Mouse (Mus musculus) urinary bladder, postnatal 10 days (tissue): ENCODE measurements around the gene Cybb.
"Not testable (repeated sequence)": the region's sequence is repeated elsewhere in the genome, so short reads cannot be mapped to it uniquely, and the experiment has no call there.

Experiments
- DNase-seq: peaks from one replicate; pipeline ENCODE4 v3.0.0; 2022; ENCODE audit warnings: low spot score

Gene Cybb

GRCm38 (mm10) chrX:9487671-9488070 is at the start of gene Cybb:
Cybb (minus strand) TSS chrX:9487771.
- DNase-seq = no peak

GRCm38 (mm10) chrX:9536881-9537280 is 49.3 kb upstream of the Cybb start:
- no peak for DNase-seq

- DNase-seq = peak; percentile 10
Observed at GRCm38 (mm10) chrX:9519969-9520368, 32.4 kb upstream of the Cybb start.

GRCm38 (mm10) chrX:9517531-9517930 is 30.0 kb upstream of the Cybb start:
- not testable (repeated sequence) for DNase-seq

GRCm38 (mm10) chrX:9475036-9475435 is 12.5 kb downstream of the Cybb start:
- not testable (repeated sequence) for DNase-seq

GRCm38 (mm10) chrX:9474440-9474839 is 13.1 kb downstream of the Cybb start:
- no peak for DNase-seq

- DNase-seq = no peak
Observed at GRCm38 (mm10) chrX:9473768-9474167, 13.8 kb downstream of the Cybb start.

- no peak for DNase-seq
Observed at GRCm38 (mm10) chrX:9470811-9471388, 16.7 kb downstream of the Cybb start.

- no peak for DNase-seq
Observed at GRCm38 (mm10) chrX:9469100-9469499, 18.5 kb downstream of the Cybb start.

GRCm38 (mm10) chrX:9467020-9467419 is 20.6 kb downstream of the Cybb start:
- DNase-seq = no peak

- no peak for DNase-seq
Observed at GRCm38 (mm10) chrX:9465890-9466289, 21.7 kb downstream of the Cybb start.

- no peak for DNase-seq
Observed at GRCm38 (mm10) chrX:9462671-9463070, 24.9 kb downstream of the Cybb start.

- DNase-seq = no peak
Observed at GRCm38 (mm10) chrX:9461399-9461798, 26.2 kb downstream of the Cybb start.

- no peak for DNase-seq
Observed at GRCm38 (mm10) chrX:9460387-9460930, 27.1 kb downstream of the Cybb start.

GRCm38 (mm10) chrX:9452375-9452774 is 35.2 kb downstream of the Cybb start:
- no peak for DNase-seq

GRCm38 (mm10) chrX:9447284-9447683 is 40.3 kb downstream of the Cybb start:
- DNase-seq = no peak

- no peak for DNase-seq
Observed at GRCm38 (mm10) chrX:9441102-9441501, 46.5 kb downstream of the Cybb start.

- DNase-seq = no peak
Observed at GRCm38 (mm10) chrX:9440556-9440955, 47.0 kb downstream of the Cybb start.

- DNase-seq = no peak
Observed at GRCm38 (mm10) chrX:9439257-9439656, 48.3 kb downstream of the Cybb start.

- no peak for DNase-seq
Observed at GRCm38 (mm10) chrX:9413889-9414288, 73.7 kb downstream of the Cybb start.
